Mouse (Mus musculus) urinary bladder, postnatal 10 days (tissue): ENCODE measurements around the gene Magi1.
"Not testable (repeated sequence)": the region's sequence is repeated elsewhere in the genome, so short reads cannot be mapped to it uniquely, and the experiment has no call there.

Source experiments
- DNase-seq: peaks from one replicate; pipeline ENCODE4 v3.0.0; 2022; ENCODE audit warnings: low spot score

The Magi1 gene

DNA sequence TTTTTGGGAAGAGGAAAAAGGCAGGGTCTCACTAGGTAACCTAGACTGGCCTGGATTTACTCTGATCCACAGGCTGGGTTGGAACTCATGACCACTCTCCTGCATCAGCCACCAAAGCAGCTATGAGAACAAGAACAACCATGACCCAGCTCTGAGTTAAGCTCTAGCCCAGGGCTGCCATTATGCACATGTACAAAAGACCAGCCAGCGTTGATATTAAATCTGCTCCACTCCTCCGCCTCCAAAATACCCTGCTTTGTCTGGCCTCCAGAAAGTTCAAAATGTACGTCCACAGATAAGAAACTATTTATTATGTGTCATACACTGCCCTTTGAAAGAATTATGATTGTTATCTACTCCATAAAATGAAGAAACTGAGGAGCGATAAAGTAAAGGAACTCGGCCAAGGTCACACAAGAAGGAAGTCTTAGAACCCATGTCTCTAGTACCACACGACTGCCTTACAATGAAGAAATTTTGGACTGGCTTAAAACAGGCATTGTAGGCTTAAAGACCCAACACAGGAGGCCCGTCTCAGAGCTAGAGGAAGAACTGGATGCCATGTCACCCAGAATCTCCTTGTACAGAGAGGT is 223.0 kb downstream of the Magi1 start:
- no peak for DNase-seq

DNA sequence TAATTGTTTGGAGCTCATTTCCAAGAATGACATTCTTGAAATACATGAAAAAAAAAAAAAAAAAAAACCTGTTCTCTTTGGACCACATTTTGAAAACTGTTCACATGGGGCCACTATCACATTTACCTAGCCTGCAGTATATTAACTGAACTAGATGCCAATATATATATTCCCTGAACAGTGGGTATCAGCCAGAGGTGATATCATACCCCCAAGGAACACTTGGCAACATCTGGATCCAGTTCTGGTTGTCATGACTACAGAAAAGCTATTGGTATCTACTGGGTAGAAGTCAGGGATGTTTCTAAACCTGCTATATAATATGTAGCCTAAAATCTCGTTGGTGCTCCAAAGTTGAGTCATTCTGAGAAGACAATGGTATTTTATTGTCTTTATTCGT is 224.6 kb downstream of the Magi1 start:
- DNase-seq: no peak

DNA sequence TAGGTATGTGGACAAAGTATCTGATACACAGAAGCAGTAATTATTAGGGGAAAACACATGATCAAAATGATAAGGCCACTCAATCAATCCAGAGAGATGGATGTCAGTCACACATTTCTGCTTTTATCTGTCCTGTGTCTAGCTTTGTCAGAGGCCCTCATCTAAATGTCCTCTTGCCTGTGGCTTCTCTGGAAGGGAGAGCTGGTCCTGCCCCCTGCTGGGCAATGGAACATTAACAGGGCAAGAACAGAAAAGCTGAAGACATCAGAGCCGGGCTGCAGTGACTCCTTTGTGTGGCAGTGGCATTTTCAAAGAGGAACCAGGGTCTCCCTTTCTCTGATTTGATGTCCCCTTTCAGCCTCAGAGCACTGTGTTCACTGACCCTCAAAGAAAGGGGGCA is 229.8 kb downstream of the Magi1 start:
- no peak for DNase-seq

DNA sequence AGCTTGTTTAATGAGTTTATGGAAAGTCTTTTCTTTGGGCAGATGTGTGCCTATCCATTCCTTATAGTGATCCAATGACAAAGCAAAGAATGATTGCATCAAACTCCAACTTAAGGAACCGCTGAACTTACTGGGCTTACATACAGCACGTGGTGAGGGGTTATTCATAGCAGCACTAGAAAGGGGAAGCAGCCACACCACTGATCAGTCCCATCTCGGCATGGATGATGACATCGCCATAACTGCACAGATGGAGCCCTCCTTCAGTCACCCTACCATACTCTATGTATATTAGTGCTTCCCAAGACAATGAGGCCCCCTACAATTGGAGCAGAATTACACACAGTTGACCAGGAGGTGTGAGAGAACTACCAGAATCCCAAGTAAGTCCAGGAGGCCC is 238.5 kb downstream of the Magi1 start:
- DNase-seq: no peak

DNA sequence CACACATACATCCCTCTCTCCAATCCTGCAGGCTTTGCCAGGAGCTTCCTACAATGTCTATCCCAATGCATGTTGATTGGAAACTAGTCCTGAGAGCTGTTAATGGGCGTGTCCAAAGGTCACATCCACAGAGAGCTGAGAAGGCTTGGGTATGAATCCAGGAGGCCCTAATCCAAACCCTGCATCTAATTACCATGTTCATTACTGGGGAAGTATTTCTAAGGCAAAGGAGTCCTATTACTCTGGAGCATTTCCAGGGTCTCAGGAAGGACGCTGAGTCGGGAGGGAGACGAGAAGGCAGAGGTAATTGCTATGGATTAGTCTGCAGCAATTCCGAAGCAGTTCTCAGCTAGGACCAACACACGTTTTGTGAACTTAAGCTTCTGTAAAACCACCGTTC is 240.3 kb downstream of the Magi1 start:
- no peak for DNase-seq

DNA sequence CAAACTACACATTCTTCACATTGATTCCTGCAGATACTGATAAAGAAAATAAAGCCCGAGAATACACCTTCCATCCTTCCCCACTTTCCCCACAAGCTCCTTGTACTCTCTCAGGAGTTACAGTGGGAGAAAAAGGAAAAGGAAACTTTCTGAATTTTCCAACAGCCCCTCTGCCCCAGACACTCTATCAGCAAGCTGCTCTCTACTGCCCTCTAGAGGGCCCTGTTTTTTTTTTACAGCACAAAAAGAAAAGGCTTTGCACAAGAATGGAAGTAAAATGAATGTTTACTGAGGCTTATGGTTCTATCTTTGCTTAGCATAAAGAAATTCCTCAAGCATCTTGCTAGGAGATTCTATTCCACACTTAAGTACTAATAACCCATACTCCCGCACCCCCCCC is 243.6 kb downstream of the Magi1 start:
- no peak for DNase-seq

DNA sequence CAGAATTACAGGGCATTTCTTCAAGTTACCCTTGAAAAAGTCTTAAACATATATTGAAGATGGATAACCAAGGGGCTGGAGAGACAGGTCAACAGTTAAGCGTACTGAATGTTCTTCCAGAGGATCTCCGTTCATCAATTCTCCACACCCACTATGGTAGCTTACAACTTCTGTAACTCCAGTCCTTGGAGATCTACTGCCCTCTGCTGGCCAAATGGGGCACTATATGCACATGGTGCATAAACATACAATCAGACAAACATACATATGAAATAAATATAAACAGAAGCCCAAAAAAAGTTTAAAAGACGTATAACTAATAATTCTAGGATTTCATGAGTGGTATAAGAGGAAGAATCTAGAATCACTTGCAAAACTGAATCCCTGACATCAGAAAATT is 244.8 kb downstream of the Magi1 start:
- DNase-seq: no peak

DNA sequence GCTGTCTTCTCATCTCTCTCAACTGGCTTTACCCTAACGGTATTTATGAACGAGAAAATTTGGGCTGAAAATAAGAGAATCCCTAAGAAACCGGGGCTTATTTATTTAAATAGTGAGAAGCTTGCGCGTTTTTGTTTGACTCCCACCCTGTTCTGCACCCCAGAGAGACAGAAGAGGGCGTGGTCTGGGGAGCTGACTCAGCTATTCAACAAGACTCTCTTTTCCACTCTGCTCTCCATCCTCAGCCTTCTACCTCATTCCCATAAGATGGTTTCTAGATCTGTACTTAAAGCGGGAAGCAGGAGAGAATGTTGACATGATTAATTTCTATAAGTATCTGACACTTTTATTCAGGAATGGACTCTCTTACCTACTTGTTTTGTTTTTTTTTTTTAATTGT is 247.2 kb downstream of the Magi1 start:
- no peak for DNase-seq

DNA sequence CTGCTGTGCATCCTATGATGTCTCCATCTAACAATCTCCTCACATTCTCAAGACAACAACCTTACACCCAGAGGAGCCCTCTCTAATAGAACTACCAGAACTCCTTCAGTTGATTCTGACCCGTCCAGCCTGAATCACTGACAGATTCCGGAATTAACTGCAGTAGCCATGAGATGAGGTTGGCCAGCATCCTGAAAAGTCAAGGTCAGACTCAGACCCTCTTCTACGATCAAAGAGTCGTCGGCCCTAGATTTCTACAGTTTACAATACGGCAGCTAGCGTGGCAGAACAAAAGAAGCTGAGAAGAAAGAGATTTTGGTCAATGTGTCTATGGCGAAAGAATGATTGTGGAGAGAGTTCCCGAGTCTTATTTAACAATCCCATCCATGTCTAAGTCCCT is 257.4 kb downstream of the Magi1 start:
- no peak for DNase-seq

DNA sequence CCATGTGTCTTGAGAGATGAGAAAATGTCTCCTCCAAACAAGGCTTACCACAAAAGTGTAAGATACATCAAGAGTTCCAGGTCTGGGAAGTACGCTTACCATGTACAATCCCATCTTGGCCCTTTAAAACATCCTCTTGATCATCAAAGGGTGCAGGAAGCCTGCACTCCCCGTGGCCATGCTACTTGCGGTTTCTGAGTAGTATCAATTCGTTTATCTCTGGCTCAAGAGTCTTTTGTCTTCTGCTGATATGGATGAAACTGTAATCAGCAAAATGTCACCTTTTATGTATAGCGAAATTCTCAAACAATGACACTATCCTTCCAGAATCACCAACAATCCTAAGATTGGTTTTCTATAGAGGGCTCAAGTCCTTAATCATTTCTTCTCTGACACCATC is 261.3 kb downstream of the Magi1 start:
- DNase-seq: no peak

DNA sequence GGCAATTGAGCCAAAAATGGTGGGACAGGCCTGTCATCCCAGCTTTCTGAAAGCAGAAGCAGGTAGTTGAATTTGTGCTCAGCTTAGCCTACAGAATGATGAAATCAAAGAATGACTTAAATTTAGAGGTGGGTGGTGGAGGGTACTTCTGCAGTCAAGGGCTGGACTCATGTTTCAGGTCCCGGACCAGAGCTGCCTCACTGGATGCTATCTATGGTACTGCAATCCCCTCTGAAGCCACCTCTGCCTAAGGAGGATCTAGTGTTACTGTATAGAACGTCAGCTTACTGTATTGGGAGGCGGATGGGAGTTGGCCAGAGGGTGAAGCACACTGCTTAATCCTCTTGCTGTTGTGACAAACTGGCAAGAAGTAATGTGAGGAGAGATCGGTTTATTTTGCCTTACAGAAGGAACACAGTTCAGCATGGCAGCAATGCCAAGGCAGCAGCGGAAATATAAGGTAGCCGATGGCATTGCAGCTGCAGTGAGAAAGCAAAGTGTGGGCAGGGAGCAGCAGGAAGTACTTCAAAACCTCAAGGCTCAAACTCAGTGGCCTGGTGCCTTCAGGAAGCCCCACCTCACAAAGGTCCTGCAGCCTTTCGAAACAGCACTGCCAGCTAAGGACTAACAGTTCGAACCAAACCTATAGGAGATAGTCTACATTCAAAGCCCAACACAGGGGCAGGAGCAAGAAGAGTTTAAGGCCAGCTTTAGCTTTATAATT is 262.3 kb downstream of the Magi1 start:
- no peak for DNase-seq

DNA sequence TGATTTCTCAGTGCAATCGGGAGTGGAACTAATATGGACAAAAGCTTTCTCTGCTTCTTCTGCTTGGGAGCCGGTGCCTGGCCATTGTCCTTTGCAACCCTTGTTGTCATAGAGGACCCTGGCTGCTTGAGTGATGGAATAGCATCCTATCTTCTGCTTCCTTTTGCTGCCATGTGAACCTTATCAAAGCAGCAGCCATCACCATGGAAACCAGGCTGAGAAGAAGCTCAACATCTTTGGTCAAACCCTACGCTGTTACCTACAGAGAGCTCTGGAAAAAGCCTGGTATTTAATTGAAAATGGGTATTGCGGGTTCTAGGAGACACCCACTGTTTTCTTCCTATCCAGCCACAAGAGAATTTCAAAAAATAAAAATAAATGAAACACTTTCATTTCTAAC is 263.2 kb downstream of the Magi1 start:
- DNase-seq: no peak

DNA sequence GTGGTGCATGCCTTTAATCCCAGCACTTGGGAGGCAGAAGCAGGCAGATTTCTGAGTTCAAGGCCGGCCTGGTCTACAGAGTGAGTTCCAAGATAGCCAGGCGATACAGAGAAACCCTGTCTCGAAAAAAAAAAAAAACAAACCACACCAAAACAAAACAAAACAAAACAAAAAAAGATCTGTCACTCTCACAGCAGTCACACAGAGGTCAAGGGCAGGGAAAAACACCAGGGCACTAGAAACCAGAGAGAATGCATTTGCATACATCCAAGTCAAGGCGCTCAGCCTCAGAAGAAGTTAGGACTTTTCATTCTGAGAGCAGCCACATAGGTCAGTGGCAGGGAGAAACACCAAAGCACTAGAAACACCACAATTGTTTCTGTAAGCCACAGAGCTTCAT is 263.8 kb downstream of the Magi1 start:
- DNase-seq: no peak

DNA sequence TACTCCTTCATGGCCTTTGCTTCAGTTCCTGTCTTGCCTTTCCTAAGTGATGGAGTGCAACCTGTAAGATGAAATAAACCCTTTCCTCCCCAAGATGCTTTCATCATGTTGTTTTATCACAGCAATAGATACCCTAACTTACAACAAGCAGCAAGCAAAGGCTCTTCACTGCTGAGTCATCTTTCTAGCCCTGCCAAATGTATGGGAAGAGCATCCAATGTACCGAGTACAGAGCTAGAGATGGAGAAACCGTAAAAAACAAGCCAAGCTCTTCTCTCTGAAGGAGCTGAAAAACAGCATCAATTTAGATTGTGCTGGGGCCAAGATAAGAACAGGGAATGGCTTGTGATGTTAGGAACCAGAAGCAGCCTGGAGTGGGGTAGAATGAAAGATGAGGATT is 270.0 kb downstream of the Magi1 start:
- DNase-seq: no peak

DNA sequence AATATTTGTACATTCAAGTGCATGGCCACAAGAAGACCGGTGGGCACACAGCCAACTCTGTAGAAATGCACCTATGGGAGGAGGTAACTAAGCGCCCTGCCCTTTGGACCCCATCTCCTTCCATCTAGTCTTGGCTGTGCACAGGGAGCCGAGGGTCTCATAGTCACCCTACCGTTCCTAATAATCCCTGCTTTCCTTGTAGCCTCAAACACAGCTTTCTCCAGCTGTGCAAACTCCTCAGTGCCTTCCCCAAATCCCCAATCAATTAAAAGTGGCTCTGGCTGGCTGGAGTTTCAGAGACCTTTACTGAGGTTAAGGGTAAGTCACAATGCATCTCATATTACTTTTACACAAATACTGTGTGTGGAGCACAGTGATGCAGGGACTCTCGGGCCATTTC is 271.8 kb downstream of the Magi1 start:
- DNase-seq: no peak

DNA sequence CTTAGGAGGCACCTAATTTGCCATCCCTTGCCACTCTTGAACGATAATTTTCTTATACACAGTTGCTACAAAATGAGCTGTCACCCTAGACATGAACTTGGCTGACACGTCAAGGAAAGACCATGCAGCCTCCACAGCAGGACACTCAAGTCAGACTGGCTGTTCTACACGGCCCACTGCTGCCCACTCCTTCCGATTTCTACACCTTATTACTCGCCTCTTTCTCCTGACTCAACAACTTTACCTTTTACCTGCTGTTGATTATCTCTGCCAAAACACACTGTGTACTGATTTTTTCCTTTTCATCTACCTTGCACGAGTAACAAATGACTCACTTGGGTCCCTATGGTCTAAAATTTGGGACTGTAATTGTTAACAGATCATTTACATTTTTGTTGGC is 272.2 kb downstream of the Magi1 start:
- no peak for DNase-seq

DNA sequence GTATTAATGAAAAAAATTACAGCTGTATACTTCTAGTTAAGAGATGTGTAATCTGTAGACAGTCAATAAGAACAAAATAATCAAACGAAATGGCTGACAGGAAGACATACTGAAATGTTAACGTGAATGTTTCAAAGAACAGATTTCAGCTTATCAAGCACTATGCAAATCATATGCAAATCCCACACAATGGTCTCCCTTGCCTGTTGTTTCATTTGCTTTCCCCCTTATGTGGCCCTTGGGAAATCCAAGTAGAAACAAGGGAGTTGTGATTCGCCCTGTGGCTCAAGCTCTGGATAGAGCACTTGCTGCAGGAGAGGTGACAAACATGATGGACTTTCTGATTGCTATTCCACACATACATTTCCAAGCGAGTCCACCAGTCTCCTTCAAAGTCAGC is 275.1 kb downstream of the Magi1 start:
- no peak for DNase-seq

DNA sequence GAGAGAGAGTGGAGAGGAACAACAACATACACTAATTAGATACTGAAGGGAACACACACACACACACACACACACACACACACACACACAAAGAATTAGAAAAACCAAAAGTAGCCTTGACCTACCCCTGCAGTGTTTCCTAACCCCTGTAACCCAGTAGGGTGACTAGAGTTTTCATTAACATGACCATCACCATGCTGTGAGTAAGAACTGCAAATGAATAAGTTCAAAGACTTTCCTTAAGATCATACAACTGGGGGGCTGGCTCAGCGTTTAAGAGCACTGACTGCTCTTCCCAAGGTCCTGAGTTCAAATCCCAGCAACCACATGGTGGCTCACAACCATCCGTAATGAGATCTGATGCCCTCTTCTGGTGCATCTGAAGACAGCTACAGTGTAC is 280.1 kb downstream of the Magi1 start:
- DNase-seq: not testable (repeated sequence)

DNA sequence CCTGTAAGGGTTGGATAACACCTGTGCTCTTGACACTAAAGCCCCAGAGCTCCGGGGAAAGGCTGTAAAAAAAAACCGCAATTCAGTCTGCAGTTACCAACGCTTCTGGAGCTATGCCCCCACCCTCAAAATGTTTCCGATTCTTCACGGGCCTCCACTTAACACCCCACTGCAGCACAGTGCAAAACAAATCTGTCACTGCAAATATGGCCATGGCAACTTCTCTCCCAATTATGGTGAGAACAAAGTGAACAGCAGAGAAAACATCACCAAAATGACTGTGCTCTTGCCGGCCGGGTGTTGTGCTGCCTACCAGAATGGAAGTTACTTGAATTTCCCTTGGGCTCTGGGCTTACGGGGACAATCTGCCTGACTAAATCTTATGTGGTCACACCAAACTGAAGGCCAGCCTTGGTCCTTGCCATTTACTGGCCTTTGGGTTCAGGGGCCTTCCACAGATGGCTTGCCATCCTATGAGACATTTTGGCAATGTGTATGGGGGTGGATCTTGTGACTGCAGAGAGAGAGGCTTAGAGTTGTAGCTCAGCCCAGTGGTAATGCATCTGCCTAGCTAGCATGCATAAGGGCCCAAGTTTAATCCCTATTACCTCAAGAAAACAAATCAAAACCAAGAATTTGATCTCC is 286.8 kb downstream of the Magi1 start:
- no peak for DNase-seq

DNA sequence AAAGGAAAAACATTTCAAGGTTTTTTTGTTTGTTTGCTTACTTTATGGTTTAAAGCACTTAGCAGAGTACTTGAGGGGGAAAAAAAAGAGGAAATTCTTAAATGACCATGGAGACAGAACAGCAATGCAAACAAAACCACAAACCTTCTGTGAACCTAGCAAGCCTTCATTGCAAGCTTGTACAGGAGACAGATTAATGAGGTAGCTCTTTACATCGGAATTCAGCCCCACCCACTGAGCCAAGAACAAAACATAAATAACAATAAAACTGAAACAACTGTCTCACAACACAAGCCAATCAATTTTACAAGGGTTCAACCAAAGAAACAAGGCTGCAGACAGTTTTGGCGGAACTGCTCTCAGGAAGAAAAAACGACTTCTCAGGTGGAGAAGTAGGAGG is 296.2 kb downstream of the Magi1 start:
- DNase-seq: no peak

DNA sequence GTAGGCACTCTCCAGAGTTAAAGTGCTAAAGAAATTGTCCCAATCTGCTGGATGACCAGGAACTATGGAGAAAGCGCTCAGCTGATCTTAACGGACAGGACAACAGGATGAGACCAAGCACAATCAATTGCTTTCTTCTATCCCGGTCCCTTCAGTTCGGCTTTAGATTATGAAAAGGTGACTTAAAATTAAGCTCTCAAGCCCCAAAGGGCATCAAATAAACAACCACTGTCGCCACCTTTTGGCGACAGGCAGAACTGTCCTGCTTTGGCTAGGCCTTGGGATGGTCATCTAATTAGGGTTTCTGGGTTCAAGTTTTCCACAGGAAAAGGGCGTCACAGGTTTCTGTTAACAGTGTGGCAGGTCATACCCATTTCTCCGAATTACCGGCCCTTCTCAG is 298.6 kb downstream of the Magi1 start:
- DNase-seq: no peak

DNA sequence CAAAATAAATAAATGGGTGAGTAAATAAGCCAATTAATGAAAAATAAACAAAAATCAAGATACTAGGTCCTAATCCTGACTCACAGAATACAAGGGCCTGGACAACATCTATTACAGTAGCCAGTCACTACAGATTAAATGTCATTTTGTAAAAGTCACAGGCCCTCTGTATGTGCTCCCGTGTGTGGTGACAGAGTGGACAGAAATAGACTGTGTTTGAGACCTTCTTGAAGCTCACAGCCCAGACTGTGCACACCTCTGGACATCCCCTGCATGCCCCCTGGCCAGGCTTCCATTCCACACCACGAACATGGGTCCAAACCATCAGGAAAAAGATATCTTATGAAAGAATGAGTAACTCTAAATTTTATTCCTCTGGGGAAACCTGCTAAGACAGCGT is 300.2 kb downstream of the Magi1 start:
- no peak for DNase-seq

DNA sequence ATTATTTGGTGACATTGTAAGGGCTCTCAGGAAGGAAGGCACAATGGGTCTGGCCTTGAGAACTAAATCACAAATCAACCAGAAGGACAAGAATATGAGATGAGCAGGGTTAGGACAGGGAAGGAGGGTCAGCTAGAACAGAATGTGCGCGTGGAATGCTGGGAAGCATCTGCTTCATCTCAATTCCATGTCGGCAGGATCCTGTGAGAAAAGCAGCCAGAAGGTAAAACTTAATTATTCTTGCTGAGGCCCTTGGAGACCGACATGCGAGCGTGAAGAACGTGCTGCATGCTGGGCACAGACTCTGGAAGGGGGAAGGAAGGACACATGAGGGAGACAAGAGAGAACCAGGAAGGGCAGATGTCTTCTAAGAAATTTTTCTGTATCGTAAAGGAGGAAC is 302.5 kb downstream of the Magi1 start:
- no peak for DNase-seq

DNA sequence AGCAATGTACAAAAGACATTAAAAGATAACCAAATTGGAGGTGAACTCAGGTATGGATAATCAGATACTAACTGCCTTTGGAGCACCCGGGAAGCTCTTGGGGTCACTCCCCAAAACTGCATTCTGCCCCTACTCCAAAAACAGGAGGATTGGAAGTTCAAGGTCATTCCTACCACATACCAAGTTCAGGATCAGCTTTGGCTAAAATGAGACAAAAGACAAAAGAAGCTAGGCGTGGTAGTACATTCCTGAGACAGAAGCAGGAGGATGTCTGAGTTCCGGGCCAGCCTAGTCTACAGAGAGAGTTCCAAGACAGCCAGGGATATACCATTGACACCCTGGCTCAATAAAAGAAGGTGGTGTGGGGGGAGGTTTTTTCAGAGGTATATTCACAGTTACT is 304.5 kb downstream of the Magi1 start:
- no peak for DNase-seq
